Mouse (Mus musculus) lung, postnatal 10 days (tissue): ENCODE results near the gene Efcab12.
A peak's percentile ranks its signal among the peaks of the same experiment; 100 is the strongest.
"Not testable (repeated sequence)": the region's sequence is repeated elsewhere in the genome, so short reads cannot be mapped to it uniquely, and the experiment has no call there.

Experiments
- DNase-seq: peaks from one replicate; pipeline ENCODE4 v3.0.0; 2021

The Efcab12 gene

DNA sequence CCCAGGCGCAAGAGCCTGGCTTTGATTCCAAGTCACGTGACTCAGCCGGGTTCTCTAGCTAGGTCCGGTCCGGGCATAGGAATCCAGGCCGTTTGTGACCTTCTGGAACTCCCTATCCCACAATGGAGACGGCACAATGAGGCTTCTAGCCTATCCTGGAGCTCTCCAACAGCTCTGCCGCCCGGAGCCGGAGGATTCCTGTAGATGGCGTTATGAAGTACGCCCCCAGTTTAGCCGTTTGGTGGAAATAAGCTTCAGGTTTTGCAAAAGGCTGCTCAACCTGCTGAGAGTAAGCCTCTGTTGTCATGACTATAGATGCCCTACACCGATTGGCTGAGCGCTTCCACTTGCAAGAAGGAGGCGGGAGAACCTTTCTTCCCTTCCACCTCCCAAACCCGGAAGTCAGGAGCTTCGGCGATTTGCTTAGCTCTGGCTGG, at the start of gene Efcab12:
Gene Efcab12, minus strand, starts transcription at position 252 of the 437 bp plus-strand sequence.
- peak; percentile 85 for DNase-seq

DNA sequence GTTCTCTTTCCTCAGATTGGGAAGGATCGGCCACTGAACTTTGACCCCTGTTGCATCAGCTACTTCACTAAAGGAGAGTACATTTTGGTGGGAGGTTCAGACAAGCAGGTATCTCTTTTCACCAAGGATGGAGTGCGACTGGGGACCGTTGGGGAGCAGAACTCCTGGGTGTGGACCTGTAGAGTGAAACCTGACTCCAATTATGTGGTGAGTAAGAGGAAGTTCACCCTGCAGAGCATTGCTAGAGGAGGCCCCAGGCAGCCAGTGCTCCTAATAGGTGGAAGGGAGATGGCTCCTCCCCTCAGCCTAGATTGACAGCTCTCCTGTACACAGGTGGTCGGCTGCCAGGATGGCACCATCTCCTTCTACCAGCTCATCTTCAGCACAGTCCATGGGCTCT, 48.7 kb upstream of the Efcab12 start:
- no peak for DNase-seq

- DNase-seq, result peak; percentile 59
Measured at GRCm38 (mm10) chr6:115884018-115884417, 45.8 kb upstream of the Efcab12 start.

DNA sequence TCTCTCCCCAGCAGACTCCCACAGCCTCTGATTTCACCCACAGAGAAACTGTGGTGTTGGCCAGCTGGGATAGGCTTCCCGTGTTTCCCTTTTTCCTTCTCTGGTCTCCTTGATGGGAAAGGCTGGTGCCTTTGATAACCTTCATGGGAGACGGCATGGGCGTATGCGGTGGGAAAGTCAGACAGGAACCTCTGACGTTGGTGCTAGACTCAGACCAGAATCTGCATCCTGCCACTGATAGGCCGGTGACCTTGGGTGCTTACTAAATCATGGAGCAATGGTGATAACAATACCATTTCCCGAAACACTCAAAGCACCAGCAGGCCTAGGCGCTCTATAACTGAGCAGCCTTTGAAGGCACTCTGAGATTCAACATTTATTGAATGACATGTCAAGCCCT, 42.5 kb upstream of the Efcab12 start:
- peak; percentile 64 for DNase-seq

GRCm38 (mm10) chr6:115879736-115880135, 41.5 kb upstream of the Efcab12 start:
- no peak for DNase-seq

- peak; percentile 40 for DNase-seq
Measured at GRCm38 (mm10) chr6:115878694-115879093, 40.5 kb upstream of the Efcab12 start.

GRCm38 (mm10) chr6:115877239-115877638, 39.0 kb upstream of the Efcab12 start:
- DNase-seq, result no peak

DNA sequence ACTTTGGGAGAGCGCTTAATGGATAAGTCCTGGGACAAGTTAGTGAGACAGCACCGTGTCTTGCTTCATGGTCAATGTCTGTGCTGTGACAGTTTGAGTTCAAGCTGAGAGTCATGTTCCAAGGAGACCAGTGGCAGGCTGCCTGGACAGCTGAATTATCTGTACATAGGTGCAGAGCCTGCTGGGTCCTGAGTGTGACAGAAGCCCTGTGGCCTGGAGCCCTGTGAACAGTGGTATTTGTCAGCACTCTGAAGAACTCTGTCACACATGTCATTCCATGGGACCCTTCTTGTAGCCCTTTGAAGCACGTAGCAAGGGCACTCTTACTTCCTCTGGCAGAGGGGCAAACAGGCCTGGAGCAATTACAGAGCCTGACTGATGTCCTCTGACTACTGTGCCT, 33.1 kb upstream of the Efcab12 start:
- not testable (repeated sequence) for DNase-seq

DNA sequence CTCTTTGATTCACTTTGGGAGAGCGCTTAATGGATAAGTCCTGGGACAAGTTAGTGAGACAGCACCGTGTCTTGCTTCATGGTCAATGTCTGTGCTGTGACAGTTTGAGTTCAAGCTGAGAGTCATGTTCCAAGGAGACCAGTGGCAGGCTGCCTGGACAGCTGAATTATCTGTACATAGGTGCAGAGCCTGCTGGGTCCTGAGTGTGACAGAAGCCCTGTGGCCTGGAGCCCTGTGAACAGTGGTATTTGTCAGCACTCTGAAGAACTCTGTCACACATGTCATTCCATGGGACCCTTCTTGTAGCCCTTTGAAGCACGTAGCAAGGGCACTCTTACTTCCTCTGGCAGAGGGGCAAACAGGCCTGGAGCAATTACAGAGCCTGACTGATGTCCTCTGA, 28.9 kb upstream of the Efcab12 start:
- DNase-seq, result not testable (repeated sequence)

DNA sequence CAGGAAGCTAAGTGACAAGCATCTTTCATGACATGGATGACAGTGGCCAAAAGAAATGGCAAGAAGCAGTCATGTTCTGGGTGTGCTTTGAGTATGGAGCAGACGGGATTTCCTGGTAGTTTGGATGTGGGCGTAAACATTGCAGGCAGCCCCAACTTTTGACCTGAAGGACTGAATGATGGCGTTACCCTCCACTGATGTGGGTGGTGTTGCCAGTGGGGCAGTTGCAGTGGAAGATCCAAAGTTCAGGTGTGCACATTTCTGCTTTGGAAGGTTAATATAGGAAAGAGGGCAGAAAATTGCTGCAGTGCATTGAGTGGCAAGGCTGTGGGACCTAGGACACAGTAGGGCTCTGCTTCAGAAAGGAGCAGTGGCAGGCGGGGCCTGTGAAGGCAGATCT, 27.0 kb upstream of the Efcab12 start:
- DNase-seq, result no peak

- DNase-seq, result peak; percentile 43
Measured at GRCm38 (mm10) chr6:115863340-115863841, 25.2 kb upstream of the Efcab12 start.

- DNase-seq, result peak; percentile 49
Measured at GRCm38 (mm10) chr6:115860027-115860556, 21.9 kb upstream of the Efcab12 start.

DNA sequence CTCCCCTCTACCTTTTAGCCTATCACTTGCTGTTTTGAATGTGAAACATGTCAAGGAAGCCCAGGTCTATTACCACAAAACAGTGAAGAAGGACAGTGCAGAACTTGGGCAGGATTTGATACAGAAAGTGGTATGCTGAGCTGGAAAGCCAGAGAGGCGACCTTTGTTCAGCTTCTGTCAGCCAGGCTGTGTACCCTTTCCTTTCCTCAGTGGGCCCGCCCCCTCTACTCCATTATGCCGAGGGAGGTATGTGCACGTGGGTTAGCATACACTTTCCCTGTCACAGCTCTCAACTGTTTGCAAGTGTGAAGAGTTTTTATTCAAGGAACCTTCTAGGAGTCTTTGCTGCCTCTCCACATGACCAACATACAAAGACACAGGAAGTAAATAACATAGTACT, 21.0 kb upstream of the Efcab12 start:
- no peak for DNase-seq

- peak; percentile 48 for DNase-seq
Measured at GRCm38 (mm10) chr6:115856361-115856745, 18.1 kb upstream of the Efcab12 start.

GRCm38 (mm10) chr6:115855733-115856360, 17.6 kb upstream of the Efcab12 start:
- DNase-seq, result peak; percentile 40

DNA sequence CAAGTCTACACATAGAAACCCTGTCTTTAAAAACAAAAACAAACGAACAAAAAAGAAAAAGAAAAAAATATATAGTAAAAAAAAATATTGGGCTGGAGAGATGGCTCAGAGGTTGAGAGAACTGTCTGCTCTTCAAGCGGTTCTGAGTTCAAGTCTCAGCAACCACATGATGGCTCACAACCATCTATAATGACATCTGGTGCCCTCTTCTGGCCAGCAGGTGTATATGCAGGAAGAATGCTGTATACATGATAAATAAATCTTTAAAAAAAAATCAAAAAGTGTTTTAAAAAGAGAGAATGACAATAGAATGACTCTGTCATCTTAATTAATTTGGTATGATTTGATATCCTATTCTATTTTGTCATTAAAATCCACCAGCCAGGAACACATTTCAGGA, 16.2 kb upstream of the Efcab12 start:
- no peak for DNase-seq

GRCm38 (mm10) chr6:115853985-115854384, 15.8 kb upstream of the Efcab12 start:
- no peak for DNase-seq

DNA sequence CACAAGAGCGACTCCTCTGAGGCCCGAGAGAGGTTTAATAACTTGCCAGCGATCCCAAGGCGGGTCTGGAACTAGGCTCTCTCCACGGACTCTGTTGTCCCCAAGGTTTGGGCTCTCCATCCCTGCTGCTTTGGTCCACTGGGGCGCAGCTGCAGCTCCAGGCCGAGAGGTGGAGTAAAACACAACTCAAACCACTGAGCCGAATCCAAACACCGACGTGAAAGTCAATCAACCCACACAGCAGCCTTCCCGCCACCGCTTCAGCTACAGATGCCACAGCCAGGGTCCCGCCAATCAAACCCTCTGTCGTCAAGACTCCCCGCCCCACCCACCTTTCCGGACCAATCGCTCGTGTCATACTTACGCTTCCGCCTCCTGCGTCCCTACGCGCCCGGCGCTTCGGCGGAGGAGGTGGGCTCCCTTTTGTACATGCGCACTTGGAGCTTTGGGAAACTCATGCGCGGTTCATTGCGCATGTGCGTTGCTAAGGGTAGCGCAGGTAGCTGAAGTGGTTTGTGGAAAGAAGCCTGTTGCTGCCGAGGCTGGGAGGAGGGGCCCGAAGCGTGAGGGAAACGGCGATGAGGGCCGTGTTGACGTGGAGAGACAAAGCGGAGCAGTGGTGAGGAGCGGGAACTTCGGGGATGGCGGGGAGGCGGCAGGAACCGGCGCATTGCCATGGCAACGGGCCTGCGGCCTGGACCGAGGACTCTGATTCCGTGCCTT, 15.0 kb upstream of the Efcab12 start, which contains the start of the genes Mbd4 and Ift122:
Gene Mbd4, minus strand, starts transcription at position 281 of the 723 bp plus-strand sequence.
Gene Ift122, plus strand, starts transcription at position 380 of the 723 bp plus-strand sequence.
- DNase-seq, result peak; percentile 100

GRCm38 (mm10) chr6:115852446-115853090, 14.4 kb upstream of the Efcab12 start:
- DNase-seq, result no peak

DNA sequence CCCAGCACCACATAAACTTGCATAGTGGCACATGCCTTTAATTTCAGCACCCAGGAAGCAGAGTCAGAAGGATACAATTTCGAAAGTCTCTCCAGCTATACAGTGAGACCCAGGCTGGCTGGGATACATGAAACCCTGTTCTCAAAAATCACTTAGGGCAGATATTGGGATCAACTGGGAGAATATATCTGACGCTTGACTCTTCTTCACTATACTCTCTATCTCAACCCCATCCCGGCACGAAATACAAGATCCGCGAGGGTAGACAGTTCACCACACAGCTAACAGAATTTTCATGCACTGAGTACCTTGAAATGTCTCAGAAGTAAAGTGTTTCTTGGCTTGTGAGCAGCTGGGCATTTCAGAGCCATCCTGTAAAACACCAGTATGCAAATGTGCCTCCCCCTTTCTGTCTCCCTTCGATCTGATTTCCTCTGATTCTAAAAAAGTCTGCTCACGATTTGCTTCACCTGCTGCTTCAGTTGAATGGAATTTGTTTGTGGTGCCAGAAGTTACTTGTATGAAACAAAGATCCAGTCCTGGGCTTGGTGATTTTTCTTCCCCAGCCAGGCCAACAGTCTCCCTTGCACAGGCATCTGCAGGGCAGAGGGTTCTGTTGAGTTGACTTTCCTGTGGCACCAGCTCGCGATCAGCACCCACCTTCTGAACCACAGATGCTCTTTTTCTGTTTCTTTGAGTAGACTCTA, 10.5 kb upstream of the Efcab12 start:
- DNase-seq, result no peak

- DNase-seq, result peak; percentile 82
Measured at GRCm38 (mm10) chr6:115846640-115847411, 8.6 kb upstream of the Efcab12 start.

DNA sequence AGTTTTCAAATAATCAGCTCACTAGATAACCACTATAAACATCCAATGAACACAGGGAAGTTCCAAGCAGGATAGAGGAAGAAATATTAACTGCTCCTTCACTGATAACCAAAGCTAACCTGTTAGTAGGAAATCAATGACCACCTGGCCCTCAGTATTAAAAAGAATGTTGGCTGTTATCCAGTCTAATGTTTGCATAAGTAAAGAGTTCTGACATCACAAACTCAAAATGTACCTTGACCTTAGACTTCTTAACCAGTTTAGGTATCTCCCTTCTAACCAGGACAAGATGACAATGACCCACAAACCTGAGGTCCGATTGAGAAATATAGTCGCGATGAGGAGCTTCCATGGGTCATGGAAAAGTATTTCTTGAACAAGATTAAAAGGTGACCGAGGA, 6.8 kb upstream of the Efcab12 start:
- no peak for DNase-seq
